Mouse (Mus musculus): Measurements from ENCODE around the gene Igf1r.

DNA sequence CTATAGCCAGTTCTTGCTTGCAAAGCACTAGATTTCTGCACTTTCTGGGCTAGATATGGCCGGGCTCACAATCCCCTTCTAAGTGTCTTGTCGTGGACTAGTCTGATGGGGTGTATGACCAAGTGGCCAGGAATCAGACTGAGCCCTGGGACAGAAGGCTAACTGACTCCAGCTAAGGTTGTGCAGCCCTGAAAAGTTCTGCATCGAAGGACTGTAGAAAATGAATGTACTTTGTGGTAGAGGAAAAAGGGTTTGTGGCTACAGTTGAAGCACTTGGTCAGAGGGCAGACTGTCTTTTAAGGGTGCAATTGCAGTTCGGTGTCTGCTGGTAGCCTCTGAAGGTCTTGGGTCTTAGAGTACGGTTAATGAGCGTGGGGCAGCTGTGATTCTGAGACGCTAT is 326.9 kb downstream of the Igf1r start:
- TF ChIP-seq CTCF (IDR thresholded peaks at IDR 0.05; ENCODE audit: insufficient read depth, low read length) (no peak), POLR2A (IDR thresholded peaks at IDR 0.05; ENCODE audit: borderline replicate concordance, extremely low read depth, low read depth, low read length) (no peak)

Measured in lung, adult 2 months (tissue).